Mouse (Mus musculus) layer of hippocampus, postnatal 25 days (tissue): ENCODE measurements around the gene Ust. TPM values are rescaled to one million over a fixed set of nuclear protein-coding genes. Genes with fewer than 3 reads are reported as not detected.
"Not testable (repeated sequence)": the region's sequence is repeated elsewhere in the genome, so short reads cannot be mapped to it uniquely, and the experiment has no call there.

Source experiments
- DNase-seq, 2 experiments: peaks; one replicate each; pipeline ENCODE4 v3.0.0; 2022; ENCODE audit warnings: mixed read lengths in 2 of 2, low spot score in 1 of 2; ENCODE audit errors: extremely low spot score in 1 of 2
- total RNA-seq, 2 experiments: library from RNA; stranded (reverse); gene quantifications; 2 replicates each; pipeline ENCODE4 v1.2.3; 2021

Gene Ust
- 10 to 100 TPM; 72.5 to 74.0 TPM for total RNA-seq

DNA sequence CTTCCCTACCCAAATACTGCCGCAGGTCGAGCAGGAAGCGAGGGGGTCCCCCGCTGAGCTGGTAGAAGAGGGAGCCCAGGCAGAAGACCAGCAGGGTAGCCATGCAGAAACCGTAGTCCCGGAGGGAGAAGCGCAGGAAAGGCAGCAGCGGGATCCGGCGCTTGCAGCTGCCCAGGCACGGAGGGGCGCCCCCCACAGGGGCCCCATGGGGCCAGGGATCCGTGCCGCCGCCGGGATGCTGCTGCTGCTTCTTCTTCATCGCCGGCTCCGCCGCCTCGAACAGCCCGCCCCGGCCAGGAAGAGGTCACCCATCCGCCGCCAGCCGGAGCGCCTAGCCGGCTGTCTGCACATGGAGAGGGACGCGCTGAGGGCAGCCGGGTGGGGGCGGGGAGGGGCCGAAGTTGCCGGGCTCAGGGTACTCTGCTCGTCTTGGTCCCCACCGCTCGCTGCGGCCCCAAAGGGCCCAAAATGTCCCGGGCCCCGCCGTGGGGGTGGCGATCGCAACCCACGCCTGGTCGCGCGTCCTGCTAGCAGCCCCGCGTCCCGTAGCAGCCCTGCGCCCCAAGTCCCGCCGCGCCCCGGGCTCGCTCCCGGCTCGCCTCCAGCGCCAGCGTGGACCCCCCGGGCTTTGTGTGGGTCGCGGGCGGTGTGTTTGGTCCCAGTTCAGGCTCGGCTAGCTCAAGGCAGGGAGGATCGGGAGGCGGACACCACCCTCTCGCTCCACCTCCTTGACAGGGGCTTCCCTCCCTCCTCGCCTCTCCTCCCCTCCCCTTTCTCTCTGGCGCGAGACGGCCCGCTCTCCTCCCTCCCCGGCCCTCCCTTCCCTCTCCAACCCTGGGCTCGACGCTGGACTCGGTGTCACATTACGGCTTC is at the start of gene Ust:
TSS of gene Ust (minus strand) at position 685 of the 873 bp plus-strand sequence.
- peak; percentile 50 to 64 for DNase-seq

- no peak for DNase-seq
These were observed 42.7 kb upstream of the Ust start for GRCm38 (mm10) chr10:8561366-8561765.

- not testable (repeated sequence) for DNase-seq
These were observed 40.9 kb upstream of the Ust start for GRCm38 (mm10) chr10:8559566-8559965.

- not testable (repeated sequence) for DNase-seq
These were observed 33.6 kb upstream of the Ust start for GRCm38 (mm10) chr10:8552239-8552638.

- DNase-seq: not testable (repeated sequence)
These were observed 33.0 kb upstream of the Ust start for GRCm38 (mm10) chr10:8551601-8552000.

GRCm38 (mm10) chr10:8541514-8541913 is 22.9 kb upstream of the Ust start:
- DNase-seq: no peak

GRCm38 (mm10) chr10:8535445-8535844 is 16.8 kb upstream of the Ust start:
- DNase-seq: no peak

GRCm38 (mm10) chr10:8531651-8532050 is 13.0 kb upstream of the Ust start:
- no peak for DNase-seq

GRCm38 (mm10) chr10:8530505-8531051 is 12.0 kb upstream of the Ust start:
- DNase-seq: no peak

- DNase-seq: peak in 1 of 2 experiments; percentile 29
These were observed 10.5 kb upstream of the Ust start for GRCm38 (mm10) chr10:8529173-8529572.

DNA sequence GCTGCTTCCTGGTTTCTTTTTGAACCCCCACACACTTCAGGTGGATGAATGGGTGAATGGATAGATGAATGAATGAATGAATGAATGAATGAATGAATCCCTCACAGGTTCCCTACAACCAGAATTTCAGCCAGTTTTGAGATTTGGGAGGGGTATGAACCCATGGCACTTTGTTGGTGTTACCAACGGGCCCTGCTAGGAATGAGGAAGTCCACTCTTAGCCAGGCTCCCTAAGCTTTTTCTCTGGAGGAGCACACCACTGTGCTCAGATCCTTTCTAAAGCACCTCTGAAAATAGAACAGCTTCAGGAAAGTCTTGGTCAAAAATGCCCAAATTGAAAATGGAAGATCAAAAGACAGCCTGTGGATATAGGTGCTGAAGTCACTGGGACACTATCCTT is 6.7 kb upstream of the Ust start:
- no peak for DNase-seq

GRCm38 (mm10) chr10:8521536-8521935 is 2.9 kb upstream of the Ust start:
- DNase-seq: no peak

- no peak for DNase-seq
These were observed 2.3 kb upstream of the Ust start for GRCm38 (mm10) chr10:8520766-8521395.

DNA sequence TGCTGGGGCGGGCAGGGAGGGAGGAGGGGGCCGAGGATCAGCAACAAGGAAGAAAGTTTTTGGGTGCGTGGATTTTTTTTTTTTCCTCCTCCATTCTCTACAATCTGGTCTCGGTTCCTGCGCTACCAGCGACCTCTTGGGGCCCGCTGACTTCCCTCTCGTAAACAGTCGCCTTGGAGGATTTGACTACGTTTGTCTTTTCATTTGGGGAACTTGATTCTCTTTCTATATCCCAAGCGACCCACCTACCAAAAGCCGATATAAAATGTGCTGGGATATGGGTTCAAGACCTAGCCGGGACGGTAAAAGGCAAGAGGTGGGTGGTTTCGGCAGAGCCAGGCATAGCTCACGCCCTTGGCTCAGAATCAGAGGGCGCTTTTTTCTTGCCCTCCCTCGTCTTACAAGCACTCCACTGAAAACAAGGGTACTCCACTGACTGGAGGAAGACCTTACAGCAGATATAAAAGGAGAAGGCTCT is 428 bp upstream of the Ust start:
- DNase-seq: peak in 1 of 2 experiments; percentile 21

- DNase-seq: no peak
These were observed 959 bp downstream of the Ust start for GRCm38 (mm10) chr10:8517591-8518140.

- DNase-seq: no peak
These were observed 1.6 kb downstream of the Ust start for GRCm38 (mm10) chr10:8516916-8517524.

DNA sequence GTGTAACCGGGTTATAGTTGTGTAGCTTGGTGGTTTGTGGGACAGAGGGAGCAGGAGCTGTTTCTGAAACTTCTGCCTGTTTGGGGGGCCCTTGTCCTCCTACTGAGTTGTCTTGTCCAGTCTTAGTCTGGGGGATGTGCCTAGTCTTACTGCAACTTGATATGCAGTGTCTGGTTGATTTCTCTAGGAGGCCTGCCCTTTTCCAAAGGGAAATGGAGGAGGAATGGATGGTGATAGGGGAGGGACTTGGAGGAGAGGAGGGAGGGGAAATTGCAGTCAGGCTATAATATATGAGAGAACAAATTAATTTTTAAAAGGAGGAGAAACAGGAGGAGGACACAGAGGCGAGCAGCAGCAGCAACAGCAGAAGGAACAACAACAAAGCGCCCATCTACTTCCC is 4.9 kb downstream of the Ust start:
- no peak for DNase-seq

DNA sequence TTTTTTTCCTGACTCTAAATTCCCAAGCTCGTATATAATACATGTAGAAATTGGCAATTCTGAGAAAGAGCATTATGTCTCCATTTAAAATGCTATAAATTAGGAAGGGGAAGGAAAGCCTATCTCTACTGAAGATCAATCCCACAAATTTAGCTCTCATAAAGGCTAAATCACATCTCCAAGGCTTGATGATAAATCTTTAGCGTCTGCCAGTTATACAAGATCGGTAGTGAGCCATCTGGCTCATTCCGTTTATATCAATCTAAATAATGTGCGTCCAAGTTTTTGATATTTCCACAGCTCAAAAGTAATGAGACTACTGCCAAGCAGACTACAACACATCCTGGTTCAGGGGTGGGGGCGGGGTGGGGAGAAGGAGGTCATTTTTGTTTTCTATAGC is 6.4 kb downstream of the Ust start:
- DNase-seq: no peak

- DNase-seq: no peak
These were observed 6.9 kb downstream of the Ust start for GRCm38 (mm10) chr10:8511760-8512159.

- no peak for DNase-seq
These were observed 12.4 kb downstream of the Ust start for GRCm38 (mm10) chr10:8506247-8506573.
